Mouse (Mus musculus): Measurements from ENCODE around the gene Tmed1. TPM values are rescaled to one million over a fixed set of nuclear protein-coding genes. Genes with fewer than 3 reads are reported as not detected.
"Not testable (repeated sequence)": the region's sequence is repeated elsewhere in the genome, so short reads cannot be mapped to it uniquely, and the experiment has no call there.

The Tmed1 gene
- total and polyA plus RNA-seq, 2 experiments: 19.2 to 26.5 TPM

DNA sequence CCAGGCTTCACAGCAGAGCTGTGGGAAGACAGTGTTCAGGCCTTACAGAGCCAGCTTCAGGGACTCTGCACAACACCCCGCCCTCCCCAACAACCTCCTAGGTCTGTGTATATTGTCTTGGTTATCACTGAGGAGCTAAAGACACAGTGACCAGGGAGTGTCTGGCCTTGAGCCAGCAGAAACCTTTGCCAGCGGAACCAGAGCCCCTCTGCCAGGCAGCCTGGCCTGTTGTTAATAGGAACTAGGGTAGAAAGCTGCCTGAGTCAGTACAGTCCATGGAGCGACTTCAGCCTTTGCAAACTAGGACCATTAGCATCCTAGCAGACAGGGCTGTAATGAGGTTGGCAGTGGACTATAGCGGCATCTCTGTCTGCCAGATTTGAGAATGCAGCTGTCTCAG lies 26.0 kb downstream of the Tmed1 start:
- peaks cover 20% of the 10 kb centered on the region for H3K36me3 ChIP-seq (ENCODE audit: control insufficient read depth, insufficient read depth, low read length)
- no peak for TF ChIP-seq CTCF (IDR thresholded peaks at IDR 0.05; ENCODE audit: low read depth, low read length)
- no peak for TF ChIP-seq POLR2A (IDR thresholded peaks at IDR 0.05; ENCODE audit: extremely low read depth, insufficient read depth, low read length)

DNA sequence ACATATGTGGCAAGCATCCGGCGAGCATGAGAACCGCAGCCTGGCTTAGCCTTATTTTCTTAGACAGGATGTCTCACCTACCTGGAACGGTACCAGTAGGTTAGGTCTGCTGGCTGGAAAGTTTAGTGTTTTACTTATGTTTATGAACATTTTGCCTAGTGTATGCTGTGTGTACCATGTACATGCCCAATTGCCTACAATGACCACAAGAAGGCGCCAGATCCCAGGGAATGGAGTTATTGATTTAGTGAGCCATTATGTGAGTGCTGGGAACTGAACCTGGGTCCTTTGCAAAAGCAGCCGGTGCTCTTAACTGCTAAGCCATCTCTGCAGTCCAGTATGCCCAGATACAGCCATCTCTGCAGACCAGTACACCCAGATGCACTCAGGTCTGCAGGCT lies 32.3 kb downstream of the Tmed1 start:
- H3K79me2 ChIP-seq (ENCODE audit: control insufficient read depth, insufficient read depth, low read length): no peaks in the 10 kb centered on the region; the same call in 1 of the 2 replicates
- no peaks in the 10 kb centered on the region for H3K4me1 ChIP-seq (ENCODE audit: control insufficient read depth, insufficient read depth, low read length)
- DNase-seq (ENCODE audit: extremely low read depth, low read depth, low spot score): no peak
- WGBS: 98% methylated on average over 6 of the region's 6 CpGs
- H3K9ac ChIP-seq (ENCODE audit: low read depth, low read length): no peak overlapping the region
- no peak overlapping the region for H3K4me3 ChIP-seq (ENCODE audit: insufficient read depth, low read depth, low read length)
- TF ChIP-seq CTCF (IDR thresholded peaks at IDR 0.05; ENCODE audit: low read depth, low read length) (no peak), POLR2A (IDR thresholded peaks at IDR 0.05; ENCODE audit: extremely low read depth, insufficient read depth, low read length) (no peak)
- no peaks in the 10 kb centered on the region for H3K27me3 ChIP-seq (ENCODE audit: control insufficient read depth, insufficient read depth, low read length)
- no peak overlapping the region for H3K27ac ChIP-seq (replicated peaks; ENCODE audit: insufficient read depth, low read depth, low read length)
- H3K36me3 ChIP-seq (ENCODE audit: control insufficient read depth, insufficient read depth, low read length): peaks cover 48% of the 10 kb centered on the region

More for the DNA sequence above, 26.0 kb downstream of the Tmed1 start:
- no peak overlapping the region for H3K4me3 ChIP-seq (ENCODE audit: insufficient read depth, low read depth, low read length)
- no peak for DNase-seq (ENCODE audit: extremely low read depth, low read depth, low spot score)
- no peaks in the 10 kb centered on the region for H3K4me1 ChIP-seq (ENCODE audit: control insufficient read depth, insufficient read depth, low read length)
- no peak overlapping the region for H3K9ac ChIP-seq (ENCODE audit: low read depth, low read length)
- H3K79me2 ChIP-seq (ENCODE audit: control insufficient read depth, insufficient read depth, low read length): no peaks in the 10 kb centered on the region; the same call in 1 of the 2 replicates
- WGBS: 91% methylated on average over 4 of the region's 4 CpGs
- no peak overlapping the region for H3K27ac ChIP-seq (replicated peaks; ENCODE audit: insufficient read depth, low read depth, low read length)
- H3K27me3 ChIP-seq (ENCODE audit: control insufficient read depth, insufficient read depth, low read length): no peaks in the 10 kb centered on the region

DNA sequence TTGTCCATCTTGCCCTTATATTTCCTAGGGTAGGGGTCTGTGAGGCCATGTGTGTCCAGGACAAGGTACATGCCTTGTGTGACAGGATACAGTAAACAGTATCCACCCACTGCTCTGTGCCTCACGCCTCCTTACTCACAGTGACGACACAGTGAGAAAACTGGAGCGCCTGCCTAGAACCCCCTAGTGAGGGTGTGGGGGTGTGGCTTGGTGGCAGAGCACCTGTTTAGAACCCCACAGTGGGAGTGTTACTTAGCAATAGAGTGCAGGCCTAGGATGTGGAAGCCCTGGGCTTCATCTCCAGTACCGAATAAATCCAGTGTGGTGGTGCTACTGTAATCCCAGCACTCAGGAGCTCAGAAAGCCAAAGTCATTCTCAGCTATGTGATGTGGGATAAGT lies 37.1 kb downstream of the Tmed1 start:
- TF ChIP-seq POLR2A (IDR thresholded peaks at IDR 0.05; ENCODE audit: extremely low read depth, insufficient read depth, low read length) (no peak), CTCF (IDR thresholded peaks at IDR 0.05; ENCODE audit: low read depth, low read length) (no peak)
- no peak for DNase-seq (ENCODE audit: extremely low read depth, low read depth, low spot score)
- Histone ChIP-seq H3K4me1 (ENCODE audit: control insufficient read depth, insufficient read depth, low read length) (no peaks in the 10 kb centered on the region), H3K9ac (ENCODE audit: low read depth, low read length) (no peak overlapping the region), H3K4me3 (ENCODE audit: insufficient read depth, low read depth, low read length) (no peak overlapping the region), H3K36me3 (ENCODE audit: control insufficient read depth, insufficient read depth, low read length) (peaks cover 55% of the 10 kb centered on the region), H3K79me2 (ENCODE audit: control insufficient read depth, insufficient read depth, low read length) (peaks cover 4% of the 10 kb centered on the region; the same call in 1 of the 2 replicates), H3K27me3 (ENCODE audit: control insufficient read depth, insufficient read depth, low read length) (no peaks in the 10 kb centered on the region), H3K27ac (replicated peaks; ENCODE audit: insufficient read depth, low read depth, low read length) (no peak overlapping the region)
- WGBS: 91% methylated on average over 4 of the region's 4 CpGs

DNA sequence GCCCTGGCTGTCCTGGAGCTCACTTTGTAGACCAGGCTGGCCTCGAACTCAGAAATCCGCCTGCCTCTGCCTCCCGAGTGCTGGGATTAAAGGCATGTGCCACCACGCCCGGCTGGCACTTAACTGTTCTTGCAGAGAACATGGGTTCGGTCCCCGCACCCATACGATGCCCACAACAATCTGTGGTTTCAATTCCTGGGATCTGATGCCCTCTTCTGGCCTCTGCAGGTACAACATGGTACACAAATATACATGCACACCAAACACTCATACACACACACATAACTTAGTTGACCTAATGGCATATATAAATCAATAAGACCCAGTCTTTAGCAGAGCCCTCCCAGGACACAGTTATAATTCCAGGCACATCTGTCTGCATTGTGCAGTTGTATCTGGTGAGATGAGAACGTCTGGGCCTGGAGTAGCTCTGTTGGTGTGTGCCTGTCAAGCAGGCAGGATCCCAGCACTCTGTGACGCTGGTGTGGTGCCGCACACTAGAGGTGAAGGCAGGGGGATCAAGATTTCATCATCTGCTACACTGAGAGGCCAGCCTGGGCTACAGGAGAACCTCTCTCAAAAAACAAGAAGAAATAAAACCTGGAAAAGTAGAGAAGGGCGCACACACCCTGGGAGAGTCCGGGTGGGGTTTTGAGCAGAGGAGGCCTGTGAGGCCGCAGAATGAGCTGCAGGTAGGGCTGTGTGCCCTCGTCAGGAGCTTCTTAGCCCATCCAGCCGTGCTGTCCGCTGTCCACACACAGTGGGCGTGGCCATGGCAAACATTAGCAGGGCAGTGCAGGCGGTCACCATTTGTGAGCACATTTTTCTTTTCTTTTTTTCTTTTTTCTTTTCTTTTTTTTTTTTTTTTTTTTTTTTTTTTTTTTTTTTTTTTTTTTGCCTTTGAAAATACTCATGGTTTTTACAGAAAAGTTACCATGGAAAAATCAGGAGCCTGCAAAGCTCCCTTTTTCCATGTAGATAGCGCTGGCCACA lies 40.7 kb downstream of the Tmed1 start:
- Histone ChIP-seq H3K79me2 (ENCODE audit: control insufficient read depth, insufficient read depth, low read length) (peaks cover 4% of the 10 kb centered on the region; the same call in 1 of the 2 replicates), H3K9ac (ENCODE audit: low read depth, low read length) (no peak overlapping the region), H3K36me3 (ENCODE audit: control insufficient read depth, insufficient read depth, low read length) (peaks cover 40% of the 10 kb centered on the region), H3K4me3 (ENCODE audit: insufficient read depth, low read depth, low read length) (no peak overlapping the region), H3K27me3 (ENCODE audit: control insufficient read depth, insufficient read depth, low read length) (no peaks in the 10 kb centered on the region), H3K27ac (replicated peaks; ENCODE audit: insufficient read depth, low read depth, low read length) (no peak overlapping the region), H3K4me1 (ENCODE audit: control insufficient read depth, insufficient read depth, low read length) (no peaks in the 10 kb centered on the region)
- DNase-seq (ENCODE audit: extremely low read depth, low read depth, low spot score): peak; percentile 29
- 85% methylated on average over 20 of the region's 20 CpGs for WGBS
- no peak for TF ChIP-seq POLR2A (IDR thresholded peaks at IDR 0.05; ENCODE audit: extremely low read depth, insufficient read depth, low read length)
- TF ChIP-seq CTCF (IDR thresholded peaks at IDR 0.05; ENCODE audit: low read depth, low read length): peak; percentile 68

DNA sequence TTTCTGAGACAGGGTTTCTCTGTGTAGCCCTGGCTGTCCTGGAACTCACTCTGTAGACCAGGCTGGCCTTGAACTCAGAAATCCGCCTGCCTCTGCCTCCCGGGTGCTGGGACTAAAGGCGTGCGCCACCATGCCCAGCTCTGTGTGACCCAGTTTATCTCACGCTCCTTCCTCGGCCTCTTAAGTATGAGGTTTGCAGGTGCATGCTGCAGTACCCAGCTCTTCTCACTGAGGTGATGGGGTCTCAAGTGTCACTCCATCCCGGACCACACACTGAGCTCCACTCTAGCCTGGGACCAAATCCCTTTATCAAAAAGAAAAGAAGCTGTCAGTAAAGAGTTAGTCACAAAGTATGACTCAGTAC lies 45.5 kb downstream of the Tmed1 start:
- H3K4me1 ChIP-seq (ENCODE audit: control insufficient read depth, insufficient read depth, low read length); H3K79me2 ChIP-seq (ENCODE audit: control insufficient read depth, insufficient read depth, low read length); H3K27me3 ChIP-seq (ENCODE audit: control insufficient read depth, insufficient read depth, low read length); H3K27ac ChIP-seq (replicated peaks; ENCODE audit: insufficient read depth, low read depth, low read length); H3K9ac ChIP-seq (ENCODE audit: low read depth, low read length); DNase-seq (ENCODE audit: extremely low read depth, low read depth, low spot score); H3K4me3 ChIP-seq (ENCODE audit: insufficient read depth, low read depth, low read length): not testable (repeated sequence)
- H3K36me3 ChIP-seq (ENCODE audit: control insufficient read depth, insufficient read depth, low read length): peaks cover 18% of the 10 kb centered on the region
- 88% methylated on average over 7 of the region's 7 CpGs for WGBS

All from liver, adult 2 months (tissue).